Mouse (Mus musculus): Measurements from ENCODE around the gene C1rl.

- TF ChIP-seq POLR2A (IDR thresholded peaks at IDR 0.05; ENCODE audit: borderline replicate concordance, control insufficient read depth, low read depth, low read length) (no peak), CTCF (IDR thresholded peaks at IDR 0.05; ENCODE audit: control insufficient read depth, insufficient read depth, low read length) (no peak)
Measured at GRCm38 (mm10) chr6:124476796-124477195, 16.1 kb upstream of the C1rl start.

Data from bone marrow, adult 2 months (tissue).